Mouse (Mus musculus) R1 (cell line): ENCODE measurements around the gene Gm7324.
"Not testable (repeated sequence)": the region's sequence is repeated elsewhere in the genome, so short reads cannot be mapped to it uniquely, and the experiment has no call there.

ENCODE experiments used
- DNase-seq: peaks from one replicate; pipeline ENCODE4 v3.0.0-alpha.2; 2018; ENCODE audit warnings: low read depth, low spot score

Gene Gm7324

DNA sequence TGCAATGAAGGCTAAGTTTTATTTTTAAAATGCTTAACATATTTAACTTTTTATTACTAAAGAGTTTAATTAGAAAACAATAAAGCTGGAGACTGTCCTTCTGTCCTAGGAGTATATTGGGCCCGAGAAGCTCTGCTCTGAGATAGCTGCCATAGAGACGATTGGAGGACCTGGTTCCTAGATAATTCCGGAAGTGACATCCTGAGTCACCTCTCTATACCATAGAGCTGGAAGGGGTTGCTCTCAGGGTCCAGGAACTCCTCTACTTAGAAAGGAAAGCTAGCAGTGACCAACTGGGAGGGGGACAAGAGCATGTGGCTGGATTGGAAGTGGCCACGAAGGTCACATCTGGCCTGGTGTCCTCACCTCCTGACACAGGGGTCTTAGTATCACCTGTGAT lies at the start of gene Gm7324:
TSS of gene Gm7324 (plus strand) at position 208 of the 400 bp plus-strand sequence.
- DNase-seq = not testable (repeated sequence)

DNA sequence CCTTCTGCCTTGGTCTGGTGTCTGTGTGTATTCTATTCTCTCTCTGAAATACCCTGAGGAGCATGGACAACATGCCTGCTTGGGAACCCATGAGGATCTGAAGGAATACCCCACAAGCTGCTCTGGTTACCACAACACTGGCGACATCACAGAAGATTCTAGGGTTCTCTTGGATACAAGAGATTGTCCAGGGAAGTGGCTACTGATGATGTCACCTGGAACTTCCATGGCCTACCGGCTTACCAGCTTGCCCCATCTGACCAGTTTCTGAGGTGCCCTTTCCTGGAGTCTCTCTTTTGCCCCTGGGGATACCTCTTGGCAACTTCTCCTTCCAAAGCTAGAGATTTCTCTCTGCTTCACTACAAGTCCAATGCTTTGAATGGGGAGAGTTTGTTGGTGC lies 20.5 kb upstream of the Gm7324 start, which contains the start of gene Gm8165:
TSS of gene Gm8165 (minus strand) at position 101 of the 400 bp plus-strand sequence.
- not testable (repeated sequence) for DNase-seq

DNA sequence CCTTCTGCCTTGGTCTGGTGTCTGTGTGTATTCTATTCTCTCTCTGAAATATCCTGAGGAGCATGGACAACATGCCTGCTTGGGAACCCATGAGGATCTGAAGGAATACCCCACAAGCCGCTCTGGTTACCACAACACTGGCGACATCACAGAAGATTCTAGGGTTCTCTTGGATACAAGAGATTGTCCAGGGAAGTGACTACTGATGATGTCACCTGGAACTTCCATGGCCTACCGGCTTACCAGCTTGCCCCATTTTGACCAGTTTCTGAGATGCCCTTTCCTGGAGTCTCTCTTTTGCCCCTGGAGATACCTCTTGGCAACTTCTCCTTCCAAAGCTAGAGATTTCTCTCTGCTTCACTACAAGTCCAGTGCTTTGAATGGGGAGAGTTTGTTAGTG lies 29.8 kb downstream of the Gm7324 start, which contains the start of gene Gm16506:
TSS of gene Gm16506 (minus strand) at position 101 of the 400 bp plus-strand sequence.
- not testable (repeated sequence) for DNase-seq

DNA sequence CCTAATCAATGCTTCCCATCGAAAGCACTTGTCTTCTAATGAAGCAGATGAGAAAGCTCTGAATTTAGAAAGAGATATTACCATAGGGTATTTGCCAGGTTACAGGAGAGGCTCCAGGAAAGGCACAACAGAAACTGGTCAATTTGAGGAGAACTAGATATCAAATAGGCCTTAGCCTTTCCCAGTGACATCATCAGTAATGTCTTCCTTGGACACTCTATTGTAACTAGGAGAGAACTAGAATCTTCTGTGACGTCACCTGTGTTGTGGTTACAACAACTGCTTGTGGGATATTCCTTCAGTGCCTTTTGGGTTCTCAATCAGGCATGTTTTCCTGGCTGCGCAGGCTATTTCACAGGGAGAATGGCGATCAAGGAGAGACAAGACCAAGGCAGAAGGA lies 49.9 kb downstream of the Gm7324 start, which contains the start of gene Gm6526:
TSS of gene Gm6526 (plus strand) at position 301 of the 400 bp plus-strand sequence.
- DNase-seq = not testable (repeated sequence)
